Mouse (Mus musculus) midbrain, embryonic 13.5 days (tissue): ENCODE measurements at regions not wholly inside any gene's neighbourhood (a gene's known extent, or its start where the extent isn't known, plus 50 kb on each side); places are given as distances from the start of the nearest gene placed in this dataset.
A peak's percentile ranks its signal among the peaks of the same experiment; 100 is the strongest.

ENCODE experiments used
- ATAC-seq: fragments of 200-750 bp; cut with Nextera tagmentation; 2 replicates; pipeline ENCODE4 v1.8.0; 2017; ENCODE audit warnings: mild to moderate bottlenecking, moderate TSS enrichment, moderate library complexity
- H3K27ac ChIP-seq: fragments of 300-500 bp; sonication (generic); 2 replicates; pipeline ENCODE4 v1.5.1; 2015; ENCODE audit warnings: inconsistent platforms, mild to moderate bottlenecking, moderate library complexity
- H3K27me3 ChIP-seq: fragments of 300-500 bp; sonication (generic); 2 replicates; pipeline ENCODE4 v1.6.1; 2015; ENCODE audit warnings: mild to moderate bottlenecking, inconsistent platforms
- H3K36me3 ChIP-seq: fragments of 300-500 bp; sonication (generic); 2 replicates; pipeline ENCODE4 v1.6.1; 2015; ENCODE audit warnings: mild to moderate bottlenecking, inconsistent platforms
- H3K4me1 ChIP-seq: fragments of 300-500 bp; sonication (generic); replicated peaks from 2 replicates; pipeline ENCODE4 v1.6.1; 2015; ENCODE audit warnings: inconsistent platforms
- H3K4me2 ChIP-seq: fragments of 300-500 bp; sonication (generic); replicated peaks from 2 replicates; pipeline ENCODE4 v1.6.1; 2015; ENCODE audit warnings: moderate library complexity, mild to moderate bottlenecking, inconsistent platforms
- H3K4me3 ChIP-seq: fragments of 300-500 bp; sonication (generic); replicated peaks from 2 replicates; pipeline ENCODE4 v1.5.1; 2015; ENCODE audit warnings: mild to moderate bottlenecking, inconsistent platforms
- H3K9ac ChIP-seq: fragments of 300-500 bp; sonication (generic); replicated peaks from 2 replicates; pipeline ENCODE4 v1.6.1; 2015; ENCODE audit warnings: mild to moderate bottlenecking, inconsistent platforms
- H3K9me3 ChIP-seq: fragments of 300-500 bp; sonication (generic); 2 replicates; pipeline ENCODE4 v1.6.1; 2016; ENCODE audit warnings: mild to moderate bottlenecking, inconsistent platforms
- WGBS: fragments of 180-500 bp; shearing (Covaris S2); methylation state at CpG from one replicate; pipeline ENCODE4 v1.1.7; 2015; 5-methylcytosine and 5-hydroxymethylcytosine counted together

GRCm38 (mm10) chr8:100796628-100797027 lies 1380.4 kb upstream of the Cdh8 start:
- no peak for ATAC-seq
- no peak overlapping the region for H3K4me3 ChIP-seq
- no peaks in the 10 kb centered on the region for H3K36me3 ChIP-seq
- WGBS = 93% methylated on average over 1 of the region's 1 CpGs
- no peak overlapping the region for H3K27ac ChIP-seq
- no peaks in the 10 kb centered on the region for H3K4me1 ChIP-seq
- no peak overlapping the region for H3K9ac ChIP-seq
- H3K27me3 ChIP-seq = no peaks in the 10 kb centered on the region
- H3K9me3 ChIP-seq = no peaks in the 10 kb centered on the region
- no peak overlapping the region for H3K4me2 ChIP-seq

- Histone ChIP-seq H3K27ac (no peak overlapping the region), H3K4me2 (no peak overlapping the region), H3K27me3 (no peaks in the 10 kb centered on the region), H3K9me3 (no peaks in the 10 kb centered on the region), H3K4me1 (no peaks in the 10 kb centered on the region), H3K9ac (no peak overlapping the region), H3K36me3 (no peaks in the 10 kb centered on the region), H3K4me3 (no peak overlapping the region)
- no peak for ATAC-seq
- 88% methylated on average over 7 of the region's 7 CpGs for WGBS
Measured at GRCm38 (mm10) chr8:100793951-100794350, 1377.7 kb upstream of the Cdh8 start.

GRCm38 (mm10) chr8:100790592-100791141 lies 1374.4 kb upstream of the Cdh8 start:
- peak; percentile 93 for ATAC-seq

GRCm38 (mm10) chr8:100788132-100788531 lies 1371.9 kb upstream of the Cdh8 start:
- no peak overlapping the region for H3K4me2 ChIP-seq
- 70% methylated on average over 6 of the region's 6 CpGs for WGBS
- no peak overlapping the region for H3K9ac ChIP-seq
- no peaks in the 10 kb centered on the region for H3K4me1 ChIP-seq
- no peak overlapping the region for H3K4me3 ChIP-seq
- no peak overlapping the region for H3K27ac ChIP-seq
- 0 out of 2 replicates have a peak, but pooled peaks have one; percentile 55 for ATAC-seq
- H3K9me3 ChIP-seq = no peaks in the 10 kb centered on the region
- H3K36me3 ChIP-seq = no peaks in the 10 kb centered on the region
- H3K27me3 ChIP-seq = no peaks in the 10 kb centered on the region

More at GRCm38 (mm10) chr8:100790592-100791141, 1374.4 kb upstream of the Cdh8 start:
- 54% methylated on average over 11 of the region's 11 CpGs for WGBS
- Histone ChIP-seq H3K27me3 (no peaks in the 10 kb centered on the region), H3K4me3 (no peak overlapping the region), H3K9me3 (no peaks in the 10 kb centered on the region), H3K4me2 (peak overlapping the region; percentile 26; the same call in 1 of the 2 replicates), H3K4me1 (no peaks in the 10 kb centered on the region), H3K36me3 (no peaks in the 10 kb centered on the region), H3K9ac (no peak overlapping the region), H3K27ac (no peak overlapping the region)

GRCm38 (mm10) chr8:100772742-100773370 lies 1356.6 kb upstream of the Cdh8 start:
- H3K27ac ChIP-seq = no peak overlapping the region
- H3K4me3 ChIP-seq = 0 out of 2 replicates have a peak overlapping the region, but pooled peaks have one; percentile 7
- H3K4me1 ChIP-seq = no peaks in the 10 kb centered on the region
- peak overlapping the region; percentile 34 for H3K4me2 ChIP-seq
- no peaks in the 10 kb centered on the region for H3K9me3 ChIP-seq
- no peaks in the 10 kb centered on the region for H3K27me3 ChIP-seq
- H3K36me3 ChIP-seq = no peaks in the 10 kb centered on the region
- peak; percentile 43; the same call in 1 of the 2 replicates for ATAC-seq
- 22% methylated on average over 9 of the region's 9 CpGs for WGBS
- no peak overlapping the region for H3K9ac ChIP-seq

- Histone ChIP-seq H3K9me3 (no peaks in the 10 kb centered on the region), H3K4me1 (no peaks in the 10 kb centered on the region), H3K4me3 (no peak overlapping the region), H3K36me3 (no peaks in the 10 kb centered on the region), H3K9ac (no peak overlapping the region), H3K4me2 (no peak overlapping the region), H3K27me3 (no peaks in the 10 kb centered on the region), H3K27ac (no peak overlapping the region)
- WGBS = 62% methylated on average over 4 of the region's 4 CpGs
- ATAC-seq = 0 out of 2 replicates have a peak, but pooled peaks have one; percentile 30
Measured at GRCm38 (mm10) chr8:100769617-100770016, 1353.3 kb upstream of the Cdh8 start.

GRCm38 (mm10) chr8:100733927-100734326 lies 1317.7 kb upstream of the Cdh8 start:
- 80% methylated on average over 4 of the region's 4 CpGs for WGBS
- no peaks in the 10 kb centered on the region for H3K36me3 ChIP-seq
- no peak for ATAC-seq
- H3K27ac ChIP-seq = no peak overlapping the region
- no peaks in the 10 kb centered on the region for H3K4me1 ChIP-seq
- H3K27me3 ChIP-seq = no peaks in the 10 kb centered on the region
- H3K9ac ChIP-seq = no peak overlapping the region
- no peak overlapping the region for H3K4me3 ChIP-seq
- H3K4me2 ChIP-seq = no peak overlapping the region
- H3K9me3 ChIP-seq = no peaks in the 10 kb centered on the region

GRCm38 (mm10) chr8:100702365-100702764 lies 1286.1 kb upstream of the Cdh8 start:
- H3K9ac ChIP-seq = no peak overlapping the region
- H3K4me1 ChIP-seq = no peaks in the 10 kb centered on the region
- H3K36me3 ChIP-seq = no peaks in the 10 kb centered on the region
- no peaks in the 10 kb centered on the region for H3K9me3 ChIP-seq
- ATAC-seq = no peak
- no peak overlapping the region for H3K4me3 ChIP-seq
- H3K27ac ChIP-seq = no peak overlapping the region
- no peaks in the 10 kb centered on the region for H3K27me3 ChIP-seq
- H3K4me2 ChIP-seq = no peak overlapping the region
- WGBS = 57% methylated on average over 2 of the region's 2 CpGs

GRCm38 (mm10) chr8:100695043-100695442 lies 1278.8 kb upstream of the Cdh8 start:
- Histone ChIP-seq H3K4me3 (no peak overlapping the region), H3K9me3 (no peaks in the 10 kb centered on the region), H3K4me2 (no peak overlapping the region), H3K27me3 (no peaks in the 10 kb centered on the region), H3K36me3 (no peaks in the 10 kb centered on the region), H3K27ac (no peak overlapping the region), H3K9ac (no peak overlapping the region), H3K4me1 (no peaks in the 10 kb centered on the region)
- ATAC-seq = no peak
- 87% methylated on average over 3 of the region's 3 CpGs for WGBS

GRCm38 (mm10) chr8:100678580-100678979 lies 1262.3 kb upstream of the Cdh8 start:
- no peaks in the 10 kb centered on the region for H3K9me3 ChIP-seq
- no peak overlapping the region for H3K4me2 ChIP-seq
- no peak overlapping the region for H3K27ac ChIP-seq
- 88% methylated on average over 3 of the region's 3 CpGs for WGBS
- H3K36me3 ChIP-seq = no peaks in the 10 kb centered on the region
- no peak overlapping the region for H3K4me3 ChIP-seq
- no peaks in the 10 kb centered on the region for H3K4me1 ChIP-seq
- no peak overlapping the region for H3K9ac ChIP-seq
- no peak for ATAC-seq
- no peaks in the 10 kb centered on the region for H3K27me3 ChIP-seq
